Mouse (Mus musculus) small intestine, adult 2 months (tissue): Measurements from ENCODE around the gene Gnmt. TPM values are rescaled to one million over a fixed set of nuclear protein-coding genes. Genes with fewer than 3 reads are reported as not detected.
A peak's percentile ranks its signal among the peaks of the same experiment; 100 is the strongest.

Source experiments
- H3K27ac ChIP-seq: fragments of 200-500 bp; 2 replicates; pipeline ENCODE4 v1.5.1; 2012; ENCODE audit warnings: low read depth, low read length, control low read depth, inconsistent platforms; ENCODE audit not compliant: insufficient read depth
- H3K27me3 ChIP-seq: fragments of 200-500 bp; 2 replicates; pipeline ENCODE4 v1.6.1; 2012; ENCODE audit warnings: mild to moderate bottlenecking, moderate library complexity, low read length, inconsistent platforms; ENCODE audit not compliant: control insufficient read depth, insufficient read depth
- H3K36me3 ChIP-seq: fragments of 200-500 bp; 2 replicates; pipeline ENCODE4 v1.6.1; 2012; ENCODE audit warnings: mild to moderate bottlenecking, low read length, control low read depth, inconsistent platforms; ENCODE audit not compliant: control insufficient read depth, insufficient read depth
- H3K4me1 ChIP-seq: fragments of 200-500 bp; 2 replicates; pipeline ENCODE4 v1.6.1; 2012; ENCODE audit warnings: low read length, inconsistent platforms, mixed read lengths; ENCODE audit not compliant: control insufficient read depth, insufficient read depth, insufficient read length
- H3K4me3 ChIP-seq: fragments of 200-500 bp; 2 replicates; pipeline ENCODE4 v1.5.1; 2012; ENCODE audit warnings: low read depth, mild to moderate bottlenecking, control low read depth, inconsistent platforms, low read length, moderate library complexity
- CTCF ChIP-seq: fragments of 200-500 bp; IDR thresholded peaks from 2 replicates; pipeline ENCODE4 v1.5.1; 2012; ENCODE audit warnings: low read depth, mild to moderate bottlenecking, control low read depth, inconsistent platforms, low read length, moderate library complexity, mixed read lengths; ENCODE audit not compliant: insufficient replicate concordance, insufficient read length; ENCODE audit errors: extremely low read depth
- POLR2A ChIP-seq: fragments of 200-500 bp; IDR thresholded peaks from 2 replicates; pipeline ENCODE4 v1.6.1; 2012; ENCODE audit warnings: low read depth, mild to moderate bottlenecking, control low read depth, inconsistent platforms, low read length, moderate library complexity
- WGBS: fragments of 180-500 bp; shearing (Covaris S2); methylation state at CpG from one replicate; pipeline ENCODE4 v1.1.7; 2018; 5-methylcytosine and 5-hydroxymethylcytosine counted together
- polyA plus RNA-seq: library from polyadenylated mRNA; depleted of rRNA; stranded (reverse); fragments of >200 nt; gene quantifications from 2 replicates; pipeline ENCODE4 v1.2.3, GENCODE M21; 2012

Gene Gnmt
- polyA plus RNA-seq, 1 experiment: 1.5 TPM

DNA sequence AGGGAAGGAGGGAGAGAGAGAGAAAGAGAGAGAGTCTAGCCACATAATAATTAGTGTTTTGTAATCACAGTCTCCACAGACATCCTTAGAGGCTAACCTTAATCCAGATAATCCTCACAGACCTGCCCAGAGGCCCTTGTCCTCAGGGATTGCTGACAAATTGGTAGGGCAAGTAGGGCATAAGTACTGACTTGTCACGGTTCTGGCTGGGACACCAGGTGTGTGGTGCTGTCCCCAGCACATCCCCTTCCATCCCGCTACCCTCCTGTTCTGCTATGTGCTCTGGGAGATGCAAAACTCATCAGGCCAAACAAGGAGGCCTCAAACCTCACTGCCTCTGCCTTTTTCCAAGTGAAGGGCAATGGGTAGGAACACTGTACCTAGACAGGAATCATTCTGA is 16.5 kb upstream of the Gnmt start:
- no peak overlapping the region for H3K4me3 ChIP-seq
- no peak overlapping the region for H3K27ac ChIP-seq
- WGBS: 83% methylated on average over 2 of the region's 2 CpGs
- H3K27me3 ChIP-seq: no peaks in the 10 kb centered on the region
- H3K4me1 ChIP-seq: no peaks in the 10 kb centered on the region
- TF ChIP-seq POLR2A (no peak), CTCF (no peak)
- peaks cover 25% of the 10 kb centered on the region for H3K36me3 ChIP-seq

DNA sequence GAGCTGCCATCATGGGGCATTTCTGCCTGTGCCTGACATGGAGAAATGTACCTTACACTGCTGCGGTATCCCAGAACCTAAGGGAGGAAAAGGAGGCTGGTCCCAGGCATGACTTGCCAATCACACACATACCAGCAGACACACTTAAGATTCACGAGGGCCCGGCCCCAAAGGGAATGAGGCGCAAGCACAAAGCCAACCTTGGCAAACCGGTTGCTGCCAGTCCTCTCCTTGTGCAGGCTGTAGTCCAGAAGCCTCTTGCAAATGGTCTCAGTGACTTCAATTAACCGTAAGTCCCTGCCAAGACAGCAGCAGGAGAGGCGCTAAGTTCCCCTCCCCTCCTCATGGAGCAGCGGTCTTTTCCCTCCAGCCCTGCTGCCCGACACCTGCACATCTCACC is 14.0 kb upstream of the Gnmt start:
- WGBS: 87% methylated on average over 9 of the region's 9 CpGs
- TF ChIP-seq POLR2A: no peak
- no peak for TF ChIP-seq CTCF
- H3K4me3 ChIP-seq: no peak overlapping the region

DNA sequence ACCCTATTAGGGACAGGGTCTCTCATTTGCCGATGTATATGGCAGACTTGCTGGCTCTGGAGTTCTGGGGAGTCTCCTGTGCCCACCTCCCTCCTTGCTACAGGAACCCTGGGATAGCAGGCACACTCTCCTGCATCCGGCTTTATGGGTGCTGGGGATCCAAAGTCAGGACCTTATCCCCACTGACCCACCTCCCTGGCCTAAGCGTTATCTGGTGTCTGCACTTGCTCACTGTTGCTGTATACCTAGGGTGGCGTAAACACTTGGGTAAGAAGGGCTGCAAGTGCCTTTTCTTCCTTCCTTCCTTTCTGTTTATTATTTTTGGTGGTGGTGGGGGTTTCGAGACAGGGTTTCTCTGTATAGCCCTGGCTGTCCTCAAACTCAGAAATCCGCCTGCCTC is 12.3 kb upstream of the Gnmt start:
- 94% methylated on average over 6 of the region's 6 CpGs for WGBS
- Histone ChIP-seq H3K36me3 (peaks cover 21% of the 10 kb centered on the region), H3K4me1 (no peaks in the 10 kb centered on the region), H3K27ac (no peak overlapping the region), H3K4me3 (no peak overlapping the region), H3K27me3 (no peaks in the 10 kb centered on the region)
- TF ChIP-seq POLR2A: no peak
- TF ChIP-seq CTCF: no peak

More for the DNA sequence above, 14.0 kb upstream of the Gnmt start:
- Histone ChIP-seq H3K36me3 (peaks cover 25% of the 10 kb centered on the region), H3K27ac (no peak overlapping the region), H3K27me3 (no peaks in the 10 kb centered on the region), H3K4me1 (no peaks in the 10 kb centered on the region)

DNA sequence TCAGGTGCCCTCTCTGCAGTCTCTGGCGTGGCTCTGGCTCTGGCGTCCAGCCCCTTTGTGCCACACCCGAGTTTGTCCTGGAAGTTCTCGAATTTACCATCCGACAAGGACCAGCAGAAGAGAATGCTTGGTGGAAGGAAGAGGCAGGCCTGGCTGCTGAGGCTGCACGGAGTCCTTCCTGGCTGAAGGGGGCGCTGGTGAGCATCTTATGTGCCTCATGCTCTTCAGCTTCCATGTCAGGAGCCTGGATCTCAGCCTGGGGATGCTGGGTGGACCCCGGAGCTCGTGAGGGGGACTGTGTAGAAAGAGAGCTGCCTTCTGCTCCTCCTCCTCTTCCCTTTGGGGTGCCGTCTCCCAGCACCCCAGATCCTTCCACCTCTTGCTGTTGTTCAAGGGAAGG is 7.2 kb upstream of the Gnmt start:
- H3K4me1 ChIP-seq: no peaks in the 10 kb centered on the region; the same call in 1 of the 2 replicates
- no peak overlapping the region for H3K27ac ChIP-seq
- 75% methylated on average over 10 of the region's 10 CpGs for WGBS
- H3K27me3 ChIP-seq: no peaks in the 10 kb centered on the region
- H3K4me3 ChIP-seq: no peak overlapping the region
- H3K36me3 ChIP-seq: peaks cover 7% of the 10 kb centered on the region; the same call in 1 of the 2 replicates
- TF ChIP-seq CTCF (peak; percentile 57), POLR2A (no peak)

DNA sequence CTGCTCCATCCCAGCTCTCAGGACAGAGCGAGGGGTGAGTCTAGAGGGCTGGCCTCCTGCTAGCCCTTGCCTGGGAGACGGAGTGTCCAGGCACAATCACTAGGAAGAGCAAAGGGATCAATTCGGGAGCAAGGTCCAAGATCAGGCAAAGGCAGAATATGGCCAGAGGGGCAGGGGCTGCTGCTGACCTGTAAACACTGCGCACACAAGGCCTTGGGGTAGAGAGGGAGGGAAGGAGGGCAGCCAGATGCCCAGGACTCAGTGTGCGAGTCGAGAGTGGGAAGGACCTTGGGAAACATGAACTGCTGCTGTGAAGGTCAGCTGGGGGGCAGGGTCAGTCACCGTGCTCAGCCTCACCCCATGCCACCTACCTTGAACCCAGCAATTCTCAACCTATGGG is 6.3 kb upstream of the Gnmt start:
- Histone ChIP-seq H3K27me3 (no peaks in the 10 kb centered on the region), H3K27ac (no peak overlapping the region), H3K36me3 (peaks cover 5% of the 10 kb centered on the region; the same call in 1 of the 2 replicates), H3K4me3 (no peak overlapping the region), H3K4me1 (no peaks in the 10 kb centered on the region; the same call in 1 of the 2 replicates)
- 85% methylated on average over 7 of the region's 7 CpGs for WGBS
- TF ChIP-seq POLR2A (no peak), CTCF (no peak)

DNA sequence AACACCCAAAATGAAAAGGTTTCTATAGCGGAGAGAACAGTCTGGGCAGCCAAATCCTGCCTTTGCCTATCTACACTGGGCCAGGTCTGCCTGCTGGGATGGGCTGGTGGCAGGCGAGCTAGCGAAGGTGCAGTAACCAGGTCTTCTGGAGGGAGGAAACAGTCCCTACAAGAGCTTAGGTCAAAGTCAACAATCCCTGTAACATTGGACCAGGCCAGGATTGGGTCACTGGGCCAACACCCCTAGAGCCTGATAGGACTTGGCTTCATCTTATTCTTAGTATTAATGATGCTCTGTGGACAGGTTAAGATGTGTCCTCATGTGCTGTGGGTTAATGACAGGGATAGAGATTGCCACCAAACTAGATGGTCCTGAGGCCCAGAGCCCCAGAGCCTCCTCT is 5.1 kb upstream of the Gnmt start:
- WGBS: 76% methylated on average over 3 of the region's 3 CpGs
- no peak for TF ChIP-seq POLR2A
- TF ChIP-seq CTCF: no peak
- Histone ChIP-seq H3K4me3 (no peak overlapping the region), H3K36me3 (peaks cover 5% of the 10 kb centered on the region; the same call in 1 of the 2 replicates), H3K27ac (no peak overlapping the region), H3K4me1 (no peaks in the 10 kb centered on the region; the same call in 1 of the 2 replicates), H3K27me3 (no peaks in the 10 kb centered on the region)

DNA sequence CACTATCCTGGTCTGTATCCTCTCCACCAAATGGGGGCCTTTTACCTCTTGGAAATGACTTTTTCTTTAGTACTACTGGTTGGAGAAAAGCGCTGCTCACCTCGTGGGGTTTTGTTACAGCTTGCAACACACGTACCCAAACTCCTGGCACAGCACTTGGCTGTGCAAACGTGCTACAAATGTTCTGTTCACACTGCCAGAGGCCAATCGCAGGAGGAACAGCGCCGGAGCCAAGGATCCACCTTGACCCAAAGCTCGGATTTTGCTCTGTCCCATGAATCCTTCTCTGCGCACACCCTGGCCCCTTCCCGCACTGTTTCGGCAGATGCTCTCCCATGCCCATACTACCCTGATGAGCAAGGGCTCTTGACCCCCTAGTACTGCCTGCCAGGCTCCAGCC is 472 bp downstream of the Gnmt start:
- Histone ChIP-seq H3K4me3 (peak overlapping the region; percentile 54), H3K4me1 (peaks cover 7% of the 10 kb centered on the region), H3K36me3 (peaks cover 8% of the 10 kb centered on the region), H3K27me3 (no peaks in the 10 kb centered on the region), H3K27ac (no peak overlapping the region)
- TF ChIP-seq CTCF: no peak
- TF ChIP-seq POLR2A: no peak
- 34% methylated on average over 11 of the region's 11 CpGs for WGBS

DNA sequence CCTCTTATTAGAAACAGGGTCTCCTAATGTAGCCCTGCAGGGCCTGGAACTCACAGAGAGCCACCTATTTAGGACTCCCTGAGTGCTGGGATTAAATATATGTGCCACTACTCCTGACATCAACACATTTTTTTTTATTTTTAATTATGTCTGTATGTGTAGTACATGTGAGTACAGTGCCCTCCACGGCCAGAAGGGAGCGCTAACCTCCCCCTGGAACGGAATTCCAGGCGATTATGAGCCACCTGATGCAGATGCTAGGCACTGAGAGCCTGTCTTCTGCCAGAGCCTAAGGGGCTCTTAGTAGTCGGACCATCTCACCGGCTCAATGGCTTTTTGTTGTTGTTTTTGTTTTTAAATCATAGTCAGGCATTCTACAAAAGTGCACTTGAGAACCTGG is 947 bp downstream of the Gnmt start:
- TF ChIP-seq CTCF: peak; percentile 39; the same call in 1 of the 2 replicates
- TF ChIP-seq POLR2A: no peak
- H3K4me3 ChIP-seq: no peak overlapping the region
- H3K4me1 ChIP-seq: peaks cover 7% of the 10 kb centered on the region
- 52% methylated on average over 6 of the region's 6 CpGs for WGBS
- no peaks in the 10 kb centered on the region for H3K27me3 ChIP-seq
- peaks cover 10% of the 10 kb centered on the region for H3K36me3 ChIP-seq
- H3K27ac ChIP-seq: no peak overlapping the region
